Mouse (Mus musculus) spleen, adult 12 weeks (tissue): ENCODE results near the gene Prr15l.
A peak's percentile ranks its signal among the peaks of the same experiment; 100 is the strongest.

ENCODE experiments used
- DNase-seq: peaks from one replicate; pipeline ENCODE4 v3.0.0; 2022; ENCODE audit warnings: low spot score

Prr15l gene

GRCm38 (mm10) chr11:96919003-96919402, 8.9 kb upstream of the Prr15l start:
- no peak for DNase-seq

GRCm38 (mm10) chr11:96924861-96925260, 3.0 kb upstream of the Prr15l start:
- DNase-seq: no peak

- DNase-seq: no peak
These were observed 2.3 kb upstream of the Prr15l start for GRCm38 (mm10) chr11:96925469-96926148.

- no peak for DNase-seq
These were observed 1.3 kb upstream of the Prr15l start for GRCm38 (mm10) chr11:96926587-96926986.

DNA sequence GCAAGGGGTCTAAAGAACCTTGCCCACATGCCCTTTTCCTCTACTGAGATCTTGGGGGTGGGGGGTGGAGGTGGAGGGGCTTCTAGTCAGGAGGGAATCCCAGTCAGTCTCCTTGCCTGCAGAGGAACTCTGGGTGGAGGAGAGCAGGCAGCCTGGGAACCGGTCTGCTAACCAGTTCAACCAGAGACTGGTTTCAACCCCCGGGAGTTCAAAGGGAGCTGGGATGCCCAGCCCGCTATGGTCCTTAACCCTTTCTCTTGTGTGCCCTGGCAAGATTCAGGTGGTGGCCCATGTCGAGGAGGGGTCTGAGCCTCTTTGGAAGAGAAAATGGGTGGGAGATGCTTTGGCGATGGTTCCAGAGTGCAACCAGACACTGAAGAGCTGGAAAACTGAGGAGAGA, 787 bp downstream of the Prr15l start:
- no peak for DNase-seq

- no peak for DNase-seq
These were observed 1.3 kb downstream of the Prr15l start for GRCm38 (mm10) chr11:96929096-96929765.

- DNase-seq: no peak
These were observed 1.9 kb downstream of the Prr15l start for GRCm38 (mm10) chr11:96929766-96930331.

- DNase-seq: no peak
These were observed 3.6 kb downstream of the Prr15l start for GRCm38 (mm10) chr11:96931327-96932062.

GRCm38 (mm10) chr11:96933562-96934276, 5.8 kb downstream of the Prr15l start:
- DNase-seq: no peak

GRCm38 (mm10) chr11:96934921-96935356, 7.0 kb downstream of the Prr15l start:
- no peak for DNase-seq

GRCm38 (mm10) chr11:96935872-96936650, 8.2 kb downstream of the Prr15l start:
- no peak for DNase-seq

DNA sequence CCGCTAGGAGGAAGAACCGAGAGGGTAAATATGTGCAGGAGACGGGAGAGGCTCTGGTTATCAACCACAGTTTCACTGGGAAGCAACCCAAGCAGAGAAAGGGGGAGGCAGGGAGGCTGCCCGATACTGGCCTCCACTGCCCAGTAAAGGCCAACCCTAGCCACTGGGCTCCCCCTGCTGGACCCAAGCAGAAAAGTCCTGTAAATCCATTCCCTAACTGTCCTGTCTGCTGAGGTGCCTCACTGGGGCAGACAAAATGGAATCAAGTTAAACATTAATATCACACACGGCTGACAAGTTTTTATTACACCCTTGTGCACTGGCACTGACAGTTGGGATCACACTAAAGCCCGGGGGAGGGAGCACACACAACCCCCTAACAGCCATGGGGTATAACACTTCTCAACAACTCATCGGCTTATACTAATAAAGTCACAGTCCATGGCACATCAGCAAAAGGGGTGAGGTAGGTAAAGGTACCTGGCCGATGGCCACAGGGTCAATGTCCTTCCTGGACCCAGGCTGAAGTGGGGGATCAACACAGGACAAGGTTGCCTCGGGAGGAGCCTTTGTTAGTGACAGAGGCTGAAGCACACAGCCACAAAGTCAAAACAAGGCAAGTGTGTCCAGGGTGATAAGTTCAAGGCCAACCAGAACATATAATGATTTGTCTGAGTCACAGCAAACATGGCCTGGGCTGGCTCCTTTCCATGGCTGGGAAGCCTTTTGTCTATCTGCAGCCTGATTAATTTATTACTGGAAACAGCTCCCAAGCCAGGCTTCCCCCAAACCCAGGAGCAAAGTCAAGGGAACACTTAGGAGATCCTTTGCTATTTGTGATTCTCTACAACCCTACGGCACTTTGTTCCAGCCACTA, 9.9 kb downstream of the Prr15l start:
- DNase-seq: no peak

DNA sequence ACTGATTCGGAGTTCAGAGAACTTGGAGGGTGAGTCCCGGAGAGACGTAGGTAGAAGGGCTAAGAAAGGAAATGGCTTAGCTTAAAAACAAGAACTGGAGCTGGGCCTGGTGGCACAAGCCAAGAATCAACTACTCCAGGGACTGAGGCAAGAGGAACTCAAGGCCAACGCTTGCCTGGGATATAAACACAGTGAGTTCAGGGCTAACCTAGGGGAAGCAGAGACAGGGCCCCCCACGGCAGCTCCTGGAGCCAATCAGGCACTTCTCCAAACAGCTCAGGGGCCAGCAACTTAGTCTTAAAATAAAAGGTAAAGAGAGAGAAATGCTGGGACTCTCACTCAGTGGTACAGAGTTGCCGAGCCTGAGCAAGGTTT, 10.5 kb downstream of the Prr15l start:
- no peak for DNase-seq

DNA sequence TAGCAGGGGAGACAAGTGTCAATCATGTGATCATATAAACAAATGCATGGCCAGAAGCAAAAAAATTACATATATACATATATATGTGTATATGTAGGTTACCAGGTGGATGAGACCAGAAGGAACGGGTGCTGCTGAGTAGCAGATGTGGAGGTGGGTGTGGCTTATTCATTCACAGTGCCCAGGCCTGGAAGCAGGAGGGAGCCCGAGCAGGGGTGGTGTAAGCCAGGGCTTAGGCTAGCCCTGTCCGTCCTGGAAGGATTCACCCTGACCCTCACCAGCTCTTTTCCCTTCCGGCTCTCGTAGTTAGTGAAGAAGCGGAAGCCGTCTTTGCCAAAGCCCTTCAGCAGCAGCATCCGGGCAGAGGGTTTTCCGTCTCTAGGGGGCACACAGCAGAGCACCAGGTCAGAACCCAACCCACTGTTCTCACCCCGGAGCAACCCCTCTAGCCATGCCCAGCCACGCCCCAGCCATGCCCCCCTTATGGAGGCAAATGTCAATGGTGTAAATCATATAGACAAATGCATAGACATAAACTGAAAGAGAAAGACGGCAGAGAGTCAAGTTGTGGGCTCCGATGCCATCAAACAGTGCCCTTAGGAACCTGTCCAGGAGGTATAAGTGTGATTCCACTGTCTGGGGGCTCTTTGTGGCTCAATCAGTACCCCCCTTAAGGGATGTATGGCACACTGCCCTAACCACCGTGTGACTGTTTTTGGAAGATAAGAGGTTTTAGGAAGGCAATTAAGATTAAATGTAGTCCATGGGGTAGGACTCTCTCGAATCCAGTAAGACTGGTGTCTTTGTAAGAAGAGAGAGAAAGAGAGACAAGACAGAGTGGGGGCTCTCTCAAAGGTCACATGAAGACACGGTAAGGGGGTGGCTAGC, 12.9 kb downstream of the Prr15l start:
- peak; percentile 71 for DNase-seq

- DNase-seq: no peak
These were observed 14.2 kb downstream of the Prr15l start for GRCm38 (mm10) chr11:96941989-96942590.

DNA sequence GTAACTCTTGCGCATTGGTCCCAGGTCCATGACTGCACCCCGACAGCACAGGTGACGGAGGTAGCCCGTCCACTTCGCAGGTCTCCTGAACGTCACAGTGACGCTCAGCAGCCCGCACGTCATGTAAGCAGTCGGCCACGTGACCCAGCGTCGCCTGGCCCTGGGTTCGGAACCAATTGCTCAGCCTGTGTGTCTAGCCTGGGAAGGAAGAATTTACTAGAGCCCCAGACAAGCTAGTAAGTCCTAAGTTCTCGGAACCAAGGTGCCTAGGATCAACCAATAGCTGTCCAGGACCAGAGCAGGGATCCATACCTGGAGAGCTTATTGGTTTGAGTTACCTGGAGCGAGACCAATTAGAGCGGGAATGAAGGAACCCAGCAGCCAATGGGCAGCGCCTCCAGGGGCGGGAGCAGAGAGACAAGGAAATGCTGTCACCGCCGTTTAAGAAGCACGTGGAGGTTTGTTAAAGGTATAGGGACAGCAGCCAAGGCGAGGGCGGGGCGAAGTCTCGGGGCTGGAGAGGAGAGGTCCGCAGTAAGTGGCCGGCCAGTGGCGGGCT, 15.9 kb downstream of the Prr15l start, which contains the start of gene Pnpo:
Gene Pnpo, minus strand, starts transcription at position 241 of the 559 bp plus-strand sequence.
- DNase-seq: peak; percentile 86

DNA sequence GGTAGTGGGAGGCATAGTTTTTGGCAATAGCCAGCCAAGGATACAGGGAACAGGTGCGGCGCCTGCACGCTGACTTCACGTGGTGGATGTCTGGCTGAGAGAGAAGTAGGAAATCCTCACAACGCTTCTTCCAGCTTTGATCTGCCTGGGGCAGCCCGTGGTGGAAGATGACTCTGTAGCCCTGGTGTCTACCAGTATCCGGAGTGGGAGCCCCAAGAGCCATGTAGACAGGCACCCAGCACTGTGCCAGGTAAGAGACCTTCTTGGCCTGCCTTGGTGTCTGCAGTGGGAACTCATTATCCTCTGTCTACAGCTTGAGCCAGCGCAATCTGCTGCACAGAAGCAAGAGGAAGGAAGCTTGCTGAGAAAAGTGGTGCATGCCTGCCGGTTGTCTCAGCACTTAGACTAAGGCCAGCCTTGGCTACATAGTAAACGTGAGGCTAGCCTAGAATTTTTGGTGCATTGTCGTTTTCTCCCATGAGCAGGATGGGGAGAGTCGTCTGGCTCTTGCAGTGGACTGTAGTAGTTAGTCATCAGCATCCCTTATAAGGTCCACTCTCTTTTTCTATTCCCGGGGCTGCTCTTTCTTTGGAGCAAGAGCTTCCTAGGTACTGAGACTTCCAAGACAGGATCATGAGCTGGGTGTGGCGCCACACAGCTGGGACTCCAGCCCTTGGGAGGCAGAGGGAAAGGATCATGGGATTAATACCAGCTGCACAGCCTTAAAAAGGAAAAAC, 17.1 kb downstream of the Prr15l start:
- no peak for DNase-seq

DNA sequence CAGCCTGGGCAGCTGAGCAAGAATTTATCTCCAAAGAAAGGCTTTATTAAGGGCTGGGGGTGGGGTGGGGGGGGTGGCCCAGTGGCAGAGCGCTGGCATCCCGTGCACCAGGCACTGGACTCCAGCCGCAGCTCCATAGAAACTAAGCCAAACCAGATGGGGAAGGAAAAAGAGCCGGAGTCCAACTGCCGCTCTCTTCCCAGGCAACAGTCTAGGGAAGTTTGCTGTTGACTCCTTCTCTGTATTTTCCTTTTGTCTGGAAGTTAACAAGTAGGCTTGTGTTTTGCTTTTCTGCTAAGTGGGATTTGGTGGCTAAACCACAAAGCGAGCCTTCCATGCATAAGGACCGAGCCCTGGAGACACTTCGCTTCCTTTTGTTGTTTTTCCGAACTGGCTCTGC, 18.6 kb downstream of the Prr15l start:
- no peak for DNase-seq
